ENCODE assay signal across 8 mouse cellular contexts in genomic region chr10:88826188-88826946, GRCm38 (mm10). TPM values are rescaled to one million over a fixed set of nuclear protein-coding genes. Genes with fewer than 3 reads are reported as not detected.
A peak's percentile ranks its signal among the peaks of the same experiment; 100 is the strongest.
DNase-seq lines count a peak whose midpoint lies in the region; ATAC-seq lines count a peak whose summit lies in the region.

Gene Utp20 (minus strand): TSS chr10:88826804.

- peak within 1 kb of the TSS; percentile 87 for H3K4me2 ChIP-seq in heart, embryonic 14.5 days (ENCODE audit: low read length)
- H3K4me2 ChIP-seq in liver, embryonic 13.5 days: peak within 1 kb of the TSS; percentile 76
- peak within 1 kb of the TSS; percentile 85 for H3K4me2 ChIP-seq in stomach, embryonic 16.5 days (ENCODE audit: low read depth, low read length)

- H3K27me3 ChIP-seq in heart, embryonic 14.5 days (ENCODE audit: control insufficient read depth, insufficient read depth, low read length): no peaks in the 10 kb centered on the region
- no peaks in the 10 kb centered on the region for H3K27me3 ChIP-seq in liver, embryonic 13.5 days
- 0 out of 2 replicates have a peak, but pooled peaks cover 3% of the 10 kb centered on the region for H3K27me3 ChIP-seq in stomach, embryonic 16.5 days (ENCODE audit: control insufficient read depth, insufficient read depth, low read length)

- DNase-seq in CD4-positive, CD25-positive, alpha-beta regulatory T cell, adult 2 months (ENCODE audit: low read depth, low spot score): peak; percentile 92
- peak; percentile 72 for DNase-seq in fibroblast of lung, adult 2 months (ENCODE audit: low read depth)
- peak; percentile 87 for DNase-seq in kidney, postnatal 14 days
- DNase-seq in liver, embryonic 13.5 days: peak; percentile 66
- peak; percentile 83 for DNase-seq in neural tube, embryonic 10.5 days (ENCODE audit: extremely low spot score, low spot score)

- peak within 1 kb of the TSS; percentile 81 for H3K9ac ChIP-seq in heart, embryonic 14.5 days (ENCODE audit: low read length)
- H3K9ac ChIP-seq in liver, embryonic 13.5 days: peak within 1 kb of the TSS; percentile 72
- H3K9ac ChIP-seq in stomach, embryonic 16.5 days (ENCODE audit: low read length): peak within 1 kb of the TSS; percentile 78

- no peak within 1 kb of the TSS; the same call in 1 of the 2 replicates for H3K27ac ChIP-seq in brown adipose tissue, adult 24 weeks (replicated peaks; ENCODE audit: low read depth, low read length)
- 0 out of 4 replicates have a peak within 1 kb of the TSS, but pooled peaks of 1 of the 2 experiments have one; percentile 33 for H3K27ac ChIP-seq in heart, embryonic 14.5 days (replicated peaks in 1 of 2; ENCODE audit: control insufficient read depth in 1 of 2, insufficient read depth in 1 of 2, low read depth in 2 of 2, low read length in 2 of 2)
- peak within 1 kb of the TSS; percentile 9; the same call in 1 of the 2 replicates for H3K27ac ChIP-seq in liver, embryonic 13.5 days
- H3K27ac ChIP-seq in stomach, embryonic 16.5 days (ENCODE audit: low read length): no peak within 1 kb of the TSS; the same call in 1 of the 2 replicates

- H3K4me3 ChIP-seq in brown adipose tissue, adult 24 weeks (ENCODE audit: insufficient read depth, low read depth, low read length): peak within 1 kb of the TSS; percentile 90
- peak within 1 kb of the TSS; percentile 74 to 96 for H3K4me3 ChIP-seq in heart, embryonic 14.5 days (ENCODE audit: control insufficient read depth in 1 of 2, insufficient read depth in 1 of 2, low read depth in 1 of 2, low read length in 2 of 2)
- peak within 1 kb of the TSS; percentile 83 for H3K4me3 ChIP-seq in liver, embryonic 13.5 days (replicated peaks)
- H3K4me3 ChIP-seq in stomach, embryonic 16.5 days (replicated peaks; ENCODE audit: low read length): peak within 1 kb of the TSS; percentile 97

- WGBS in heart, embryonic 14.5 days: under 1% methylated on average over 44 of the region's 44 CpGs
- under 1% methylated on average over 44 of the region's 44 CpGs for WGBS in liver, embryonic 13.5 days (ENCODE audit: insufficient replicate concordance)
- WGBS in stomach, embryonic 16.5 days: under 1% methylated on average over 44 of the region's 44 CpGs

- peaks cover 34% of the 10 kb centered on the region for H3K36me3 ChIP-seq in heart, embryonic 14.5 days (ENCODE audit: control insufficient read depth, insufficient read depth, low read length)
- H3K36me3 ChIP-seq in liver, embryonic 13.5 days: peaks cover 28% of the 10 kb centered on the region
- 0 out of 2 replicates have a peak, but pooled peaks cover 3% of the 10 kb centered on the region for H3K36me3 ChIP-seq in stomach, embryonic 16.5 days (ENCODE audit: control insufficient read depth, insufficient read depth, low read length)

- H3K4me1 ChIP-seq in brown adipose tissue, adult 24 weeks (ENCODE audit: control insufficient read depth, insufficient read depth, insufficient read length, low read length): no peaks in the 10 kb centered on the region; the same call in none of the 2 replicates
- H3K4me1 ChIP-seq in heart, embryonic 14.5 days (ENCODE audit: control insufficient read depth in 2 of 2, insufficient read depth in 2 of 2, low read length in 2 of 2): peaks cover 0 to 4% of the 10 kb centered on the region in 2 experiments; a peak in 2 of 4 replicates
- H3K4me1 ChIP-seq in liver, embryonic 13.5 days (replicated peaks): peaks cover 9% of the 10 kb centered on the region
- H3K4me1 ChIP-seq in stomach, embryonic 16.5 days (ENCODE audit: control insufficient read depth, insufficient read depth, low read length): no peaks in the 10 kb centered on the region

- peak; percentile 95 for ATAC-seq in heart, embryonic 14.5 days (ENCODE audit: insufficient number of reproducible peaks, insufficient read depth, low FRiP score, low read depth)
- peak; percentile 97 for ATAC-seq in liver, embryonic 13.5 days (ENCODE audit: low read depth)
- peak; percentile 98 for ATAC-seq in stomach, embryonic 16.5 days (ENCODE audit: insufficient read depth, low FRiP score)

- no peaks in the 10 kb centered on the region for H3K9me3 ChIP-seq in heart, embryonic 14.5 days (ENCODE audit: control insufficient read depth, low read length)
- no peaks in the 10 kb centered on the region for H3K9me3 ChIP-seq in liver, embryonic 13.5 days (replicated peaks)
- H3K9me3 ChIP-seq in stomach, embryonic 16.5 days (replicated peaks; ENCODE audit: control insufficient read depth, low read length): no peaks in the 10 kb centered on the region

RNA-seq across cellular contexts. Expression of gene Utp20, which starts in this region (rescaled TPM):
- 4.4 and 5.6 TPM in 2 replicates for polyA plus RNA-seq in brown adipose tissue, adult 24 weeks (2012; ENCODE audit: insufficient read depth, insufficient read length, missing spikeins)
- 11.0 and 11.4 TPM in 2 replicates for polyA plus RNA-seq in heart, embryonic 14.5 days (2014; fragmentation: Nextera tagmentation; extraction: Ambion mirVana)
- polyA plus RNA-seq in liver, embryonic 13.5 days (2015; fragmentation: Nextera tagmentation; extraction: Ambion mirVana): 7.5 and 10.0 TPM in 2 replicates
- 13.4 and 14.6 TPM in 2 replicates for polyA plus RNA-seq in stomach, embryonic 16.5 days (2015; fragmentation: Nextera tagmentation; extraction: Ambion mirVana)
